In genomic region chr9:101073041-101073986, GRCm38 (mm10) we compare ENCODE assay signal across 7 mouse cellular contexts. TPM values are rescaled to one million over a fixed set of nuclear protein-coding genes. Genes with fewer than 3 reads are reported as not detected.
DNase-seq lines count a peak whose midpoint lies in the region; ATAC-seq lines count a peak whose summit lies in the region.

No protein-coding gene starts in this region.

- no peaks in the 10 kb centered on the region for H3K4me1 ChIP-seq in embryonic facial prominence, embryonic 11.5 days (ENCODE audit: control insufficient read depth, insufficient read depth, low read length)
- H3K4me1 ChIP-seq in limb, embryonic 11.5 days (ENCODE audit: control insufficient read depth, insufficient read depth, low read length), result peaks cover 11% of the 10 kb centered on the region
- peaks cover 10% of the 10 kb centered on the region for H3K4me1 ChIP-seq in midbrain, embryonic 14.5 days (ENCODE audit: control insufficient read depth, insufficient read depth, low read length)

- ATAC-seq in embryonic facial prominence, embryonic 11.5 days (replicated peaks; ENCODE audit: insufficient number of reproducible peaks, low FRiP score, low TSS enrichment, low read depth), result peak; percentile 94
- peak; percentile 94 for ATAC-seq in limb, embryonic 11.5 days (ENCODE audit: insufficient number of reproducible peaks, low FRiP score, low TSS enrichment, low read depth)
- ATAC-seq in midbrain, embryonic 14.5 days (ENCODE audit: low FRiP score, low TSS enrichment), result peak; percentile 95

- H3K36me3 ChIP-seq in embryonic facial prominence, embryonic 11.5 days (replicated peaks; ENCODE audit: control insufficient read depth, insufficient read depth, low read depth, low read length), result no peaks in the 10 kb centered on the region
- no peaks in the 10 kb centered on the region for H3K36me3 ChIP-seq in limb, embryonic 11.5 days (ENCODE audit: control insufficient read depth, insufficient read depth, low read length)
- no peaks in the 10 kb centered on the region for H3K36me3 ChIP-seq in midbrain, embryonic 14.5 days (ENCODE audit: control insufficient read depth, insufficient read depth, low read length)

- peak overlapping the region; percentile 93 for H3K9ac ChIP-seq in embryonic facial prominence, embryonic 11.5 days (replicated peaks; ENCODE audit: low read length)
- H3K9ac ChIP-seq in limb, embryonic 11.5 days (ENCODE audit: low read length), result peak overlapping the region; percentile 87
- H3K9ac ChIP-seq in midbrain, embryonic 14.5 days (replicated peaks; ENCODE audit: low read length), result peak overlapping the region; percentile 86

- peak overlapping the region; percentile 63 for H3K4me2 ChIP-seq in embryonic facial prominence, embryonic 11.5 days (ENCODE audit: low read depth, low read length)
- peak overlapping the region; percentile 56 for H3K4me2 ChIP-seq in limb, embryonic 11.5 days (ENCODE audit: low read depth, severe bottlenecking)
- peak overlapping the region; percentile 81 for H3K4me2 ChIP-seq in midbrain, embryonic 14.5 days (ENCODE audit: low read length)

- peak overlapping the region; percentile 80 for H3K4me3 ChIP-seq in embryonic facial prominence, embryonic 11.5 days (ENCODE audit: low read depth, low read length)
- H3K4me3 ChIP-seq in limb, embryonic 11.5 days (ENCODE audit: low read depth, low read length), result peak overlapping the region; percentile 97
- H3K4me3 ChIP-seq in midbrain, embryonic 14.5 days (replicated peaks; ENCODE audit: low read depth, low read length), result peak overlapping the region; percentile 98

- H3K27me3 ChIP-seq in embryonic facial prominence, embryonic 11.5 days (ENCODE audit: control insufficient read depth, insufficient read depth, low read length), result no peaks in the 10 kb centered on the region
- H3K27me3 ChIP-seq in limb, embryonic 11.5 days (ENCODE audit: control insufficient read depth, insufficient read depth, low read length), result no peaks in the 10 kb centered on the region
- no peaks in the 10 kb centered on the region for H3K27me3 ChIP-seq in midbrain, embryonic 14.5 days (ENCODE audit: control insufficient read depth, insufficient read depth, low read length)

- peak; percentile 100 for DNase-seq in adrenal gland, postnatal 14 days
- DNase-seq in embryonic facial prominence, embryonic 11.5 days (ENCODE audit: low spot score), result peak; percentile 98
- peak; percentile 100 for DNase-seq in heart, adult 11 months
- DNase-seq in kidney, adult 18-20 months, result peak; percentile 99
- peak; percentile 98 for DNase-seq in limb, embryonic 11.5 days (ENCODE audit: low spot score)
- peak; percentile 100 for DNase-seq in midbrain, embryonic 14.5 days
- peak; percentile 99 for DNase-seq in spleen, adult 18-20 months

- no peaks in the 10 kb centered on the region for H3K9me3 ChIP-seq in embryonic facial prominence, embryonic 11.5 days (replicated peaks; ENCODE audit: control insufficient read depth, low read length)
- H3K9me3 ChIP-seq in limb, embryonic 11.5 days (ENCODE audit: control insufficient read depth, low read length), result no peaks in the 10 kb centered on the region
- H3K9me3 ChIP-seq in midbrain, embryonic 14.5 days (ENCODE audit: control insufficient read depth, low read length), result no peaks in the 10 kb centered on the region

- 1% methylated on average over 51 of the region's 65 CpGs for WGBS in embryonic facial prominence, embryonic 11.5 days
- 2% methylated on average over 65 of the region's 65 CpGs for WGBS in limb, embryonic 11.5 days
- 1% methylated on average over 65 of the region's 65 CpGs for WGBS in midbrain, embryonic 14.5 days

- H3K27ac ChIP-seq in embryonic facial prominence, embryonic 11.5 days (replicated peaks; ENCODE audit: low read depth, low read length), result peak overlapping the region; percentile 97
- peak overlapping the region; percentile 63 for H3K27ac ChIP-seq in limb, embryonic 11.5 days (replicated peaks; ENCODE audit: low read depth, low read length)
- peak overlapping the region; percentile 99 for H3K27ac ChIP-seq in midbrain, embryonic 14.5 days (replicated peaks; ENCODE audit: low read depth, low read length)

RNA-seq across cellular contexts. Expression of gene Msl2, which starts 0.6 kb away (rescaled TPM):
- 42.5 and 47.4 TPM in 2 replicates for total RNA-seq in adrenal gland, postnatal 14 days (2021)
- 6.0 and 6.6 TPM in 2 replicates for polyA plus RNA-seq in embryonic facial prominence, embryonic 11.5 days (2014; fragmentation: Nextera tagmentation; extraction: Ambion mirVana)
- 5.7 and 6.7 TPM in 2 replicates for polyA plus RNA-seq in limb, embryonic 11.5 days (2014; fragmentation: Nextera tagmentation; extraction: Ambion mirVana)
- polyA plus RNA-seq in midbrain, embryonic 14.5 days (2014; fragmentation: Nextera tagmentation; extraction: Ambion mirVana), result 7.2 and 12.5 TPM in 2 replicates

RNA-seq across cellular contexts. Expression of gene Pccb, which starts 38.6 kb away (rescaled TPM):
- 201 and 211 TPM in 2 replicates for total RNA-seq in adrenal gland, postnatal 14 days (2021)
- polyA plus RNA-seq in embryonic facial prominence, embryonic 11.5 days (2014; fragmentation: Nextera tagmentation; extraction: Ambion mirVana), result 14.7 and 14.9 TPM in 2 replicates
- 15.1 and 15.4 TPM in 2 replicates for polyA plus RNA-seq in limb, embryonic 11.5 days (2014; fragmentation: Nextera tagmentation; extraction: Ambion mirVana)
- polyA plus RNA-seq in midbrain, embryonic 14.5 days (2014; fragmentation: Nextera tagmentation; extraction: Ambion mirVana), result 25.8 and 26.8 TPM in 2 replicates

Comparison
In these comparisons a context has a peak if more than half of its experiments do, and no peak if none do; other contexts are left out.
1. Peak in every context shown above with its lines: DNase-seq, ATAC-seq, H3K4me3 ChIP-seq and H3K27ac ChIP-seq.